Mouse (Mus musculus) liver, embryonic 15.5 days (tissue): ENCODE measurements around the gene Mvb12b. TPM values are rescaled to one million over a fixed set of nuclear protein-coding genes. Genes with fewer than 3 reads are reported as not detected.

Experiments
- ATAC-seq: fragments of 200-750 bp; cut with Nextera tagmentation; 2 replicates; pipeline ENCODE4 v1.8.0; 2017; ENCODE audit warnings: moderate number of reproducible peaks, mild to moderate bottlenecking, moderate library complexity; ENCODE audit not compliant: insufficient read depth
- H3K27ac ChIP-seq: fragments of 300-500 bp; sonication (generic); replicated peaks from 2 replicates; pipeline ENCODE4 v1.5.1; 2015; ENCODE audit warnings: mild to moderate bottlenecking, inconsistent platforms
- H3K27me3 ChIP-seq: fragments of 300-500 bp; sonication (generic); 2 replicates; pipeline ENCODE4 v1.6.1; 2015; ENCODE audit warnings: mild to moderate bottlenecking, inconsistent platforms
- H3K36me3 ChIP-seq: fragments of 300-500 bp; sonication (generic); replicated peaks from 2 replicates; pipeline ENCODE4 v1.6.1; 2015; ENCODE audit warnings: moderate library complexity, mild to moderate bottlenecking, inconsistent platforms
- H3K4me1 ChIP-seq: fragments of 300-500 bp; sonication (generic); replicated peaks from 2 replicates; pipeline ENCODE4 v1.6.1; 2015; ENCODE audit warnings: inconsistent platforms
- H3K4me2 ChIP-seq: fragments of 300-500 bp; sonication (generic); 2 replicates; pipeline ENCODE4 v1.6.1; 2015; ENCODE audit warnings: moderate library complexity, mild to moderate bottlenecking, inconsistent platforms
- H3K4me3 ChIP-seq: fragments of 300-500 bp; sonication (generic); replicated peaks from 2 replicates; pipeline ENCODE4 v1.5.1; 2015; ENCODE audit warnings: mild to moderate bottlenecking, inconsistent platforms
- H3K9ac ChIP-seq: fragments of 300-500 bp; sonication (generic); 2 replicates; pipeline ENCODE4 v1.6.1; 2015; ENCODE audit warnings: moderate library complexity, mild to moderate bottlenecking, inconsistent platforms
- H3K9me3 ChIP-seq: fragments of 300-500 bp; sonication (generic); replicated peaks from 2 replicates; pipeline ENCODE4 v1.6.1; 2016; ENCODE audit warnings: inconsistent platforms
- WGBS: fragments of 180-500 bp; shearing (Covaris S2); methylation state at CpG from one replicate; pipeline ENCODE4 v1.1.7; 2015; ENCODE audit warnings: mixed read lengths; ENCODE audit not compliant: insufficient replicate concordance; 5-methylcytosine and 5-hydroxymethylcytosine counted together
- polyA plus RNA-seq: library from polyadenylated mRNA; unstranded; fragments of >200 nt; fragmentation: Nextera tagmentation; extraction: Ambion mirVana; gene quantifications from 2 replicates; pipeline ENCODE4 v1.2.1, GENCODE M21; 2015

Gene Mvb12b
- polyA plus RNA-seq, 1 experiment from 2014 or later = 11.3 TPM

GRCm38 (mm10) chr2:33720380-33720898, 167.3 kb downstream of the Mvb12b start:
- WGBS = 48% methylated on average over 9 of the region's 9 CpGs
- H3K27me3 ChIP-seq = peaks cover 40% of the 10 kb centered on the region
- no peak overlapping the region for H3K27ac ChIP-seq
- H3K9me3 ChIP-seq = no peaks in the 10 kb centered on the region
- ATAC-seq = no peak
- H3K9ac ChIP-seq = no peak overlapping the region
- no peaks in the 10 kb centered on the region for H3K36me3 ChIP-seq
- H3K4me2 ChIP-seq = no peak overlapping the region
- no peak overlapping the region for H3K4me3 ChIP-seq
- H3K4me1 ChIP-seq = no peaks in the 10 kb centered on the region

- Histone ChIP-seq H3K27ac (no peak overlapping the region), H3K9me3 (no peaks in the 10 kb centered on the region), H3K9ac (no peak overlapping the region), H3K4me2 (no peak overlapping the region), H3K4me1 (no peaks in the 10 kb centered on the region), H3K36me3 (no peaks in the 10 kb centered on the region), H3K27me3 (peaks cover 46% of the 10 kb centered on the region), H3K4me3 (no peak overlapping the region)
- ATAC-seq = no peak
- 62% methylated on average over 12 of the region's 12 CpGs for WGBS
Measured at GRCm38 (mm10) chr2:33719339-33720066, 168.2 kb downstream of the Mvb12b start.

GRCm38 (mm10) chr2:33718561-33718960, 169.2 kb downstream of the Mvb12b start:
- no peak for ATAC-seq
- H3K27me3 ChIP-seq = peaks cover 47% of the 10 kb centered on the region
- no peak overlapping the region for H3K4me2 ChIP-seq
- H3K4me1 ChIP-seq = no peaks in the 10 kb centered on the region
- H3K36me3 ChIP-seq = no peaks in the 10 kb centered on the region
- H3K4me3 ChIP-seq = no peak overlapping the region
- no peak overlapping the region for H3K27ac ChIP-seq
- H3K9ac ChIP-seq = no peak overlapping the region
- no peaks in the 10 kb centered on the region for H3K9me3 ChIP-seq
- 59% methylated on average over 6 of the region's 6 CpGs for WGBS

DNA sequence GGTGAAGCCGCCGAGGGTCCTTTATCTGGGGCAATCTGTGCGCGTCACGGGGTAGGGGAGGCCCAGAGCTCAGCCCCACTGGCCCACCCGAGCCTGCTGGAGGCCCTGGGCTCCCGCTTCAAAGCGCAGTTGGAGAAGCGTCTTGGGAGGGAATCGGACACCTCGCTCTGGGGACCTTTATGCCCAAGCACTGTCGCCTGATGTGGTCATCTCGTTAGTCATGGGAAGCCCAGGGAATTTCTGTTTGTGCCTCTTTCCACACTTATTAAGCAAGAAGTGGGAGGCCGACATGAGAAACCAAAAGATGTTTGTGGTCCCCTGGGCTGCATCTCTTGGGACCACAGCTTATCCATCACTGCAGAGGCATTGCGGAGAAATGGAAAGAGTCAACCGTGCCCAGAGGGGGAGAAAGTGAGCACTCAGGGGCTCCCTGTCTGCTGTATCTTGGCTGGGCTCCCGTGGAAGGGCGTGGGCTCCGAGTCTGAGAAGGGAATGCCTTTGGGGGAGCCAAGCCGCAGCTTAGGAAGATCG, 169.9 kb downstream of the Mvb12b start:
- 27% methylated on average over 21 of the region's 21 CpGs for WGBS
- H3K4me3 ChIP-seq = no peak overlapping the region
- no peak overlapping the region for H3K9ac ChIP-seq
- H3K36me3 ChIP-seq = no peaks in the 10 kb centered on the region
- H3K27ac ChIP-seq = no peak overlapping the region
- H3K27me3 ChIP-seq = peaks cover 52% of the 10 kb centered on the region
- H3K4me2 ChIP-seq = no peak overlapping the region
- H3K4me1 ChIP-seq = no peaks in the 10 kb centered on the region
- no peak for ATAC-seq
- H3K9me3 ChIP-seq = no peaks in the 10 kb centered on the region

DNA sequence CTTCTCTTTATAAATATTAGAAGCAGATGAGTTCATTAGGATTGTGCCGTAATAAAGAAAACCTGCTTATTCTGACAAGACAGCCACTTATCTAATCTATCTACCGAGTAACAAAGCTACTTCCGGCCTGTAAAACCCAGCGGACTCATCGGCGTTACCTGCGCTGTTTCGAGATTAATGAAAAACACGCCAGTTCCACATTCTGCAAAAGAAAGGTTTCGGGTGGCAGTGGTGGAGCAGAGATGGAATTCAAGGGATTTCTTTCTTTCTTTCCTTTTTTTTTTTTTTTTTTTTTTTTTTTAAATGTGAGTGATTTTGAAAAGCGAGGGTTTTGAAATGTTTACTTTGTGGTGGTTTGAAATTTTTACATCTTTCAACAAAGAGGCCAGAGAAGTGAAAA, 170.4 kb downstream of the Mvb12b start:
- no peaks in the 10 kb centered on the region for H3K4me1 ChIP-seq
- no peaks in the 10 kb centered on the region for H3K36me3 ChIP-seq
- H3K4me2 ChIP-seq = no peak overlapping the region
- no peak overlapping the region for H3K27ac ChIP-seq
- no peak overlapping the region for H3K9ac ChIP-seq
- H3K9me3 ChIP-seq = no peaks in the 10 kb centered on the region
- H3K4me3 ChIP-seq = no peak overlapping the region
- WGBS = 50% methylated on average over 11 of the region's 11 CpGs
- no peak for ATAC-seq
- peaks cover 52% of the 10 kb centered on the region for H3K27me3 ChIP-seq

- no peak overlapping the region for H3K9ac ChIP-seq
- H3K4me3 ChIP-seq = no peak overlapping the region
- 61% methylated on average over 15 of the region's 15 CpGs for whole genome bisulfite sequencing
- ATAC-seq = no peak
- H3K4me1 ChIP-seq = no peaks in the 10 kb centered on the region
- H3K36me3 ChIP-seq = no peaks in the 10 kb centered on the region
- no peaks in the 10 kb centered on the region for H3K9me3 ChIP-seq
- H3K27me3 ChIP-seq = peaks cover 52% of the 10 kb centered on the region
- no peak overlapping the region for H3K27ac ChIP-seq
- no peak overlapping the region for H3K4me2 ChIP-seq
Measured at GRCm38 (mm10) chr2:33716878-33717277, 170.9 kb downstream of the Mvb12b start.

DNA sequence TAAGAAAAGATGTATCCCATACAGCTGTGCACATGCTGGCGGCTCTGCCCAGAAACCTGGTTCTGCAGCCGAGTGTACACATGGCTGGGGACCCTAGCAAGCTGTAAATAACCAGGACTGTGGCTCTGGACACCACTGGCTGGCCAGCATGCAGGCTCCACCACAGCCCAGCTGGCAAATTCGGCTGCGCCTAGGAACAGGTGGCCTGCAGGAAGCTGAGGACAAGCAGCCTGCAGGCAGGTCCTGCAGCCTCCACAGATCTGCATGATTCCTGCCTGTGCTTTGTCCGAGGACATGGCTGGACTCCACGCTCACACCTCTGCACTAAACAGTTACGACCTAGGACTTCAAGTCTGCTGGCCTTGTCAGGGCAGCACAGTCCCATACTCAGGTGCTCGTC, 172.8 kb downstream of the Mvb12b start:
- Histone ChIP-seq H3K27ac (no peak overlapping the region), H3K9ac (no peak overlapping the region), H3K4me1 (no peaks in the 10 kb centered on the region), H3K36me3 (no peaks in the 10 kb centered on the region), H3K27me3 (peaks cover 52% of the 10 kb centered on the region), H3K4me2 (no peak overlapping the region), H3K4me3 (no peak overlapping the region), H3K9me3 (no peaks in the 10 kb centered on the region)
- ATAC-seq = no peak
- 50% methylated on average over 8 of the region's 8 CpGs for WGBS

DNA sequence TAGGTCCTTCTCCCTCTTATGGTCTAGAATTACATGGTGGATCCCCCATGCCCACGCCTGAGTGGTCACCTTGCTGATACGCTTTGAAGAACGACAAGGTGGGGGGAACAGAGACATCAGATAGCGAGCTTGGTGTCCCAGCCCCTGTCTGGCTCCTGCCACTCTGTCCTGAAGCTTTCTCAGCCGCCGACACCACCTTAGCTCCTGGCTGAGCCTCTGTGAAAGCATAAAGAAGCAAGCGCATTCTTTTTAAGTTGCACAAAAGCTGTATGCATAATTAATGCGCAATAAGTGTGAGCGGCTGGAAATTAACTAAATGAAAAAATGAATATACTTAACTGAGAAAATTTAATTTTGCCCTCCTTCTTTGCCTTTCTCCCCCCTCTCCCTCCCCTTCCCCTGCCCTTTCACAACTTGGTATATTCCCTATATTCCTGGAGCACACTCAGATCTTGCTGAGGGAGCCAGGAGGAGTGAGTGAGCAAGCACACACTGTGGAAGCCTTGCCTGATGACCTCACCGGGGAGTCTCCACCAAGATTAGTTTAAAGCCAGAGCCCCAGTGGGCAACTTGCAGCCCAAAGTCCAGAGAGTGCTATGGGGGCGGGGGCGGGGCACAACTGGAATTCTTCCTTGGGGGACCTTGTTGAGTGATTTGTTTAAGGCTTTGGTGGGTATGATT, 174.0 kb downstream of the Mvb12b start:
- Histone ChIP-seq H3K4me3 (no peak overlapping the region), H3K4me2 (no peak overlapping the region), H3K9me3 (no peaks in the 10 kb centered on the region), H3K27me3 (peaks cover 45% of the 10 kb centered on the region), H3K27ac (no peak overlapping the region), H3K9ac (no peak overlapping the region), H3K36me3 (no peaks in the 10 kb centered on the region), H3K4me1 (no peaks in the 10 kb centered on the region)
- ATAC-seq = no peak
- WGBS = 38% methylated on average over 12 of the region's 12 CpGs

GRCm38 (mm10) chr2:33712811-33713210, 174.9 kb downstream of the Mvb12b start:
- Histone ChIP-seq H3K36me3 (no peaks in the 10 kb centered on the region), H3K27me3 (peaks cover 36% of the 10 kb centered on the region), H3K4me2 (no peak overlapping the region), H3K9me3 (no peaks in the 10 kb centered on the region), H3K4me3 (no peak overlapping the region), H3K4me1 (no peaks in the 10 kb centered on the region), H3K9ac (no peak overlapping the region), H3K27ac (no peak overlapping the region)
- WGBS = 51% methylated on average over 4 of the region's 4 CpGs
- no peak for ATAC-seq

- WGBS = 48% methylated on average over 8 of the region's 8 CpGs
- Histone ChIP-seq H3K27me3 (peaks cover 21% of the 10 kb centered on the region), H3K9me3 (no peaks in the 10 kb centered on the region), H3K36me3 (no peaks in the 10 kb centered on the region), H3K4me2 (no peak overlapping the region), H3K4me1 (no peaks in the 10 kb centered on the region), H3K27ac (no peak overlapping the region), H3K9ac (no peak overlapping the region), H3K4me3 (no peak overlapping the region)
- no peak for ATAC-seq
Measured at GRCm38 (mm10) chr2:33708831-33709230, 178.9 kb downstream of the Mvb12b start.

GRCm38 (mm10) chr2:33708096-33708495, 179.7 kb downstream of the Mvb12b start:
- H3K9me3 ChIP-seq = no peaks in the 10 kb centered on the region
- no peak overlapping the region for H3K9ac ChIP-seq
- H3K27me3 ChIP-seq = peaks cover 15% of the 10 kb centered on the region
- 49% methylated on average over 3 of the region's 3 CpGs for WGBS
- H3K4me1 ChIP-seq = no peaks in the 10 kb centered on the region
- no peaks in the 10 kb centered on the region for H3K36me3 ChIP-seq
- no peak overlapping the region for H3K4me3 ChIP-seq
- no peak overlapping the region for H3K27ac ChIP-seq
- no peak for ATAC-seq
- no peak overlapping the region for H3K4me2 ChIP-seq
